Mouse (Mus musculus): ENCODE results near the gene 3100002H09Rik.

DNA sequence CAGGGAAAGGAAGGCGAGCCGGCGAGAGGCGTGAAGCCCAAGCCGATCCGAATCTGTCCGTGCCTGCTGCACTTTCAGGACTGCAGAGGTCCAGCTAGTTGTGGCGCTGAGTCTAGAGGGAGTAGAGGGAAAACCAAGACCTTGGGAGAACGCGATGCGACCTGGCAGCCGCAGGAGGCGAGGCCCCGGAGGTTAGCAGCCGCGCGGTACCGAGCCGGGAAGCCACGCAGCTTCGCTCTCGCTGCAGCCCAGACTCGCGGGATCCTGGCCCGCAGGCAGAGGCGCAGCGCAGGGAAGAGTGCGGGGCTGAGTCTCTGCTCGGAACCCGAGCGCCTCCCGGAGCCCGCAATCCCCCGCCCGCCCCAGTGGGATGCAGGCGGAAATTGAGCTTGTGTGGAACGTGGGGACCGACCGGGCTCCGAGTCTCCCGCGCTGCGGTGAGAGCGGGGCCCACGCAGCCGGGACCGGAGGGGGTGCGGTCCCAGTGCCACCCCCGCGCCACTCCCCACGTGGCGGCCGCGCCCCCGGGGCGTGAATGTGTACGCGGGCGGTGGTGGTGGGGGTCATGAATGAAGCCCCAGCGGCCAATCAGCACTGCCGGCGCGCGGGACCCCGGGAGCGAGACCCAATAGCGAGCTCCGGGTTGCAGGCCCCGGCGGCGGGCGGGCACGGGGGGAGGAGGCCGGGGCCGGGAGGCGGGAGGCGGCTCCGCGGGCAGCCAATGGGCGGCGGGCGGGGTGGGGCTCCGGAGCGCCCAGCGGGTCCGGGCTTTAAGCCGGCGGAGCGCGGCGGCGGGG lies 46.4 kb upstream of the 3100002H09Rik start:
- TF ChIP-seq CTCF (IDR thresholded peaks at IDR 0.05; ENCODE audit: low read depth, low read length) (no peak), POLR2A (IDR thresholded peaks at IDR 0.05; ENCODE audit: borderline replicate concordance, low read depth, low read length) (no peak)

Measured in bone marrow macrophage, adult 2 months (primary cell).